Mouse (Mus musculus): ENCODE measurements around the gene Actr6. TPM values are rescaled to one million over a fixed set of nuclear protein-coding genes. Genes with fewer than 3 reads are reported as not detected.

The Actr6 gene
- polyA plus RNA-seq, 1 experiment, result 9.0 TPM

GRCm38 (mm10) chr10:89746581-89746980 lies 14.5 kb upstream of the Actr6 start:
- H3K4me3 ChIP-seq (ENCODE audit: control insufficient read depth, low read depth, low read length), result no peak overlapping the region
- TF ChIP-seq CTCF (IDR thresholded peaks at IDR 0.05; ENCODE audit: control insufficient read depth, insufficient read depth, insufficient replicate concordance, low read depth, low read length) (no peak), POLR2A (IDR thresholded peaks at IDR 0.05; ENCODE audit: control insufficient read depth, low read depth, low read length) (no peak)
- no peaks in the 10 kb centered on the region for H3K36me3 ChIP-seq (ENCODE audit: control insufficient read depth, insufficient read depth, low read length)
- no peaks in the 10 kb centered on the region for H3K27me3 ChIP-seq (ENCODE audit: control insufficient read depth, insufficient read depth, low read length)
- H3K27ac ChIP-seq (ENCODE audit: control insufficient read depth, insufficient read depth, low read depth, low read length), result no peak overlapping the region
- H3K4me1 ChIP-seq (ENCODE audit: control insufficient read depth, insufficient read depth, low read length), result peaks cover 3% of the 10 kb centered on the region

GRCm38 (mm10) chr10:89745666-89746020 lies 13.5 kb upstream of the Actr6 start:
- Histone ChIP-seq H3K27ac (ENCODE audit: control insufficient read depth, insufficient read depth, low read depth, low read length) (peak overlapping the region; percentile 89), H3K36me3 (ENCODE audit: control insufficient read depth, insufficient read depth, low read length) (no peaks in the 10 kb centered on the region)
- TF ChIP-seq POLR2A (IDR thresholded peaks at IDR 0.05; ENCODE audit: control insufficient read depth, low read depth, low read length), result no peak
- TF ChIP-seq CTCF (IDR thresholded peaks at IDR 0.05; ENCODE audit: control insufficient read depth, insufficient read depth, insufficient replicate concordance, low read depth, low read length), result no peak

GRCm38 (mm10) chr10:89744871-89745665 lies 13.0 kb upstream of the Actr6 start, which contains the start of gene Uhrf1bp1l:
TSS of gene Uhrf1bp1l (plus strand) at chr10:89744991.
- Histone ChIP-seq H3K4me3 (ENCODE audit: control insufficient read depth, low read depth, low read length) (peak within 1 kb of the TSS; percentile 93), H3K36me3 (ENCODE audit: control insufficient read depth, insufficient read depth, low read length) (no peaks in the 10 kb centered on the region), H3K27me3 (ENCODE audit: control insufficient read depth, insufficient read depth, low read length) (no peaks in the 10 kb centered on the region), H3K27ac (ENCODE audit: control insufficient read depth, insufficient read depth, low read depth, low read length) (peak within 1 kb of the TSS; percentile 89), H3K4me1 (ENCODE audit: control insufficient read depth, insufficient read depth, low read length) (peaks cover 5% of the 10 kb centered on the region)
- TF ChIP-seq CTCF (IDR thresholded peaks at IDR 0.05; ENCODE audit: control insufficient read depth, insufficient read depth, insufficient replicate concordance, low read depth, low read length), result no peak
- peak; percentile 90 for TF ChIP-seq POLR2A (IDR thresholded peaks at IDR 0.05; ENCODE audit: control insufficient read depth, low read depth, low read length)

More at GRCm38 (mm10) chr10:89745666-89746020, 13.5 kb upstream of the Actr6 start:
- peak overlapping the region; percentile 93 for H3K4me3 ChIP-seq (ENCODE audit: control insufficient read depth, low read depth, low read length)
- peaks cover 3% of the 10 kb centered on the region for H3K4me1 ChIP-seq (ENCODE audit: control insufficient read depth, insufficient read depth, low read length)
- H3K27me3 ChIP-seq (ENCODE audit: control insufficient read depth, insufficient read depth, low read length), result no peaks in the 10 kb centered on the region

GRCm38 (mm10) chr10:89744341-89744740 lies 12.2 kb upstream of the Actr6 start:
- no peak for TF ChIP-seq POLR2A (IDR thresholded peaks at IDR 0.05; ENCODE audit: control insufficient read depth, low read depth, low read length)
- TF ChIP-seq CTCF (IDR thresholded peaks at IDR 0.05; ENCODE audit: control insufficient read depth, insufficient read depth, insufficient replicate concordance, low read depth, low read length), result no peak
- Histone ChIP-seq H3K27me3 (ENCODE audit: control insufficient read depth, insufficient read depth, low read length) (no peaks in the 10 kb centered on the region), H3K36me3 (ENCODE audit: control insufficient read depth, insufficient read depth, low read length) (no peaks in the 10 kb centered on the region), H3K4me3 (ENCODE audit: control insufficient read depth, low read depth, low read length) (peak overlapping the region; percentile 93), H3K27ac (ENCODE audit: control insufficient read depth, insufficient read depth, low read depth, low read length) (peak overlapping the region; percentile 37; the same call in 1 of the 2 replicates), H3K4me1 (ENCODE audit: control insufficient read depth, insufficient read depth, low read length) (peaks cover 8% of the 10 kb centered on the region)

GRCm38 (mm10) chr10:89743266-89743665 lies 11.2 kb upstream of the Actr6 start:
- no peak for TF ChIP-seq POLR2A (IDR thresholded peaks at IDR 0.05; ENCODE audit: control insufficient read depth, low read depth, low read length)
- no peak for TF ChIP-seq CTCF (IDR thresholded peaks at IDR 0.05; ENCODE audit: control insufficient read depth, insufficient read depth, insufficient replicate concordance, low read depth, low read length)
- Histone ChIP-seq H3K4me1 (ENCODE audit: control insufficient read depth, insufficient read depth, low read length) (peaks cover 11% of the 10 kb centered on the region), H3K36me3 (ENCODE audit: control insufficient read depth, insufficient read depth, low read length) (no peaks in the 10 kb centered on the region), H3K4me3 (ENCODE audit: control insufficient read depth, low read depth, low read length) (no peak overlapping the region; the same call in 1 of the 2 replicates), H3K27me3 (ENCODE audit: control insufficient read depth, insufficient read depth, low read length) (no peaks in the 10 kb centered on the region), H3K27ac (ENCODE audit: control insufficient read depth, insufficient read depth, low read depth, low read length) (no peak overlapping the region)

- H3K27me3 ChIP-seq (ENCODE audit: control insufficient read depth, insufficient read depth, low read length), result no peaks in the 10 kb centered on the region
- no peaks in the 10 kb centered on the region for H3K36me3 ChIP-seq (ENCODE audit: control insufficient read depth, insufficient read depth, low read length)
- H3K4me1 ChIP-seq (ENCODE audit: control insufficient read depth, insufficient read depth, low read length), result peaks cover 8% of the 10 kb centered on the region
- peak overlapping the region; percentile 49 for H3K4me3 ChIP-seq (ENCODE audit: control insufficient read depth, low read depth, low read length)
- no peak for TF ChIP-seq CTCF (IDR thresholded peaks at IDR 0.05; ENCODE audit: control insufficient read depth, insufficient read depth, insufficient replicate concordance, low read depth, low read length)
- no peak overlapping the region for H3K27ac ChIP-seq (ENCODE audit: control insufficient read depth, insufficient read depth, low read depth, low read length)
Measured at GRCm38 (mm10) chr10:89740995-89741394, 8.9 kb upstream of the Actr6 start.

GRCm38 (mm10) chr10:89739703-89740102 lies 7.6 kb upstream of the Actr6 start:
- Histone ChIP-seq H3K4me3 (ENCODE audit: control insufficient read depth, low read depth, low read length) (peak overlapping the region; percentile 74), H3K27ac (ENCODE audit: control insufficient read depth, insufficient read depth, low read depth, low read length) (no peak overlapping the region), H3K36me3 (ENCODE audit: control insufficient read depth, insufficient read depth, low read length) (no peaks in the 10 kb centered on the region), H3K27me3 (ENCODE audit: control insufficient read depth, insufficient read depth, low read length) (no peaks in the 10 kb centered on the region), H3K4me1 (ENCODE audit: control insufficient read depth, insufficient read depth, low read length) (peaks cover 8% of the 10 kb centered on the region)
- TF ChIP-seq CTCF (IDR thresholded peaks at IDR 0.05; ENCODE audit: control insufficient read depth, insufficient read depth, insufficient replicate concordance, low read depth, low read length), result no peak
- no peak for TF ChIP-seq POLR2A (IDR thresholded peaks at IDR 0.05; ENCODE audit: control insufficient read depth, low read depth, low read length)
